Mouse (Mus musculus) spleen, adult 2 months (tissue): ENCODE results near the gene Slc51a.

ENCODE experiments used
- CTCF ChIP-seq: fragments of 200-500 bp; IDR thresholded peaks from 2 replicates; pipeline ENCODE4 v1.5.1; 2011; ENCODE audit warnings: mild to moderate bottlenecking, inconsistent platforms; ENCODE audit not compliant: insufficient read depth, insufficient read length, insufficient replicate concordance; ENCODE audit errors: extremely low read depth
- POLR2A ChIP-seq: fragments of 200-500 bp; IDR thresholded peaks from 2 replicates; pipeline ENCODE4 v1.6.1; 2011; ENCODE audit warnings: low read depth, low read length, inconsistent platforms

- TF ChIP-seq CTCF (no peak), POLR2A (no peak)
These were observed 42.1 kb downstream of the Slc51a start for GRCm38 (mm10) chr16:32445558-32445957.
